Mouse (Mus musculus) C2C12 (cell line): ENCODE results near the gene Rap1gap2.

Experiments used
- CTCF ChIP-seq: IDR thresholded peaks from one replicate; pipeline ENCODE4 v1.5.1; 2011; ENCODE audit not compliant: control insufficient read depth, insufficient read depth, insufficient read length
- MYOG ChIP-seq: IDR thresholded peaks from one replicate; pipeline ENCODE4 v1.6.1; 2011; ENCODE audit not compliant: control insufficient read depth, insufficient read length; ENCODE audit errors: extremely low read depth

- TF ChIP-seq CTCF (no peak), MYOG (no peak)
Observed at GRCm38 (mm10) chr11:74433000-74433399, 177.7 kb downstream of the Rap1gap2 start.
